Mouse (Mus musculus) ES-Bruce4 (cell line): ENCODE data around the gene Wdr59. TPM values are rescaled to one million over a fixed set of nuclear protein-coding genes. Genes with fewer than 3 reads are reported as not detected.

Experiments used
- H3K27ac ChIP-seq: 2 replicates; pipeline ENCODE4 v1.5.1; 2012; ENCODE audit warnings: low read length, inconsistent platforms; ENCODE audit not compliant: insufficient read depth
- H3K27me3 ChIP-seq: 2 replicates; pipeline ENCODE4 v1.6.1; 2012; ENCODE audit warnings: mild to moderate bottlenecking, low read length, inconsistent platforms; ENCODE audit not compliant: control insufficient read depth, poor library complexity, insufficient read depth, severe bottlenecking
- H3K36me3 ChIP-seq: 2 replicates; pipeline ENCODE4 v1.6.1; 2012; ENCODE audit warnings: inconsistent platforms, mild to moderate bottlenecking, low read length, moderate library complexity; ENCODE audit not compliant: control insufficient read depth, poor library complexity, insufficient read depth, severe bottlenecking
- H3K4me1 ChIP-seq: one replicate; pipeline ENCODE4 v1.8.1; 2011; ENCODE audit warnings: low read length; ENCODE audit not compliant: control insufficient read depth, insufficient read depth
- H3K4me3 ChIP-seq: 2 replicates; pipeline ENCODE4 v1.5.1; 2011; ENCODE audit warnings: low read depth, mild to moderate bottlenecking, low read length
- H3K9ac ChIP-seq: 2 replicates; pipeline ENCODE4 v1.6.1; 2012; ENCODE audit warnings: low read depth, mild to moderate bottlenecking, inconsistent platforms; ENCODE audit not compliant: poor library complexity, severe bottlenecking
- H3K9me3 ChIP-seq: replicated peaks from 2 replicates; pipeline ENCODE4 v1.6.1; 2012; ENCODE audit warnings: mild to moderate bottlenecking, low read length, inconsistent platforms; ENCODE audit not compliant: control insufficient read depth, poor library complexity, insufficient read depth, severe bottlenecking
- CTCF ChIP-seq: IDR thresholded peaks from one replicate; pipeline ENCODE4 v1.8.1; 2011; ENCODE audit warnings: low read depth, low read length
- EP300 ChIP-seq: IDR thresholded peaks from 2 replicates; pipeline ENCODE4 v1.6.1; 2011; ENCODE audit warnings: low read depth, low read length; ENCODE audit not compliant: insufficient read depth
- POLR2A ChIP-seq: IDR thresholded peaks from one replicate; pipeline ENCODE4 v1.8.1; 2011; ENCODE audit warnings: low read length; ENCODE audit not compliant: insufficient read depth
- polyA plus RNA-seq: library from polyadenylated mRNA; stranded (reverse); fragments of >200 nt; gene quantifications from 2 replicates; pipeline ENCODE4 v1.2.4, GENCODE M21; 2011; ENCODE audit warnings: low read depth; ENCODE audit not compliant: missing spikeins, insufficient read depth, insufficient read length

The Wdr59 gene
- polyA plus RNA-seq, 1 experiment, result 16.8 TPM

- TF ChIP-seq POLR2A, result no peak
- no peak overlapping the region for H3K4me3 ChIP-seq
Measured at GRCm38 (mm10) chr8:111543712-111544380, 22.0 kb upstream of the Wdr59 start.

GRCm38 (mm10) chr8:111539422-111540076 lies 17.7 kb upstream of the Wdr59 start:
- Histone ChIP-seq H3K4me1 (peaks cover 11% of the 10 kb centered on the region), H3K27me3 (0 out of 2 replicates have a peak, but pooled peaks cover 2% of the 10 kb centered on the region), H3K4me3 (no peak overlapping the region), H3K36me3 (0 out of 2 replicates have a peak, but pooled peaks cover 5% of the 10 kb centered on the region), H3K9me3 (no peaks in the 10 kb centered on the region), H3K9ac (peak overlapping the region; percentile 27), H3K27ac (peak overlapping the region; percentile 56)
- TF ChIP-seq POLR2A (no peak), CTCF (no peak)

More at GRCm38 (mm10) chr8:111543712-111544380, 22.0 kb upstream of the Wdr59 start:
- Histone ChIP-seq H3K27ac (peak overlapping the region; percentile 55), H3K9me3 (no peaks in the 10 kb centered on the region), H3K4me1 (peaks cover 18% of the 10 kb centered on the region), H3K36me3 (0 out of 2 replicates have a peak, but pooled peaks cover 5% of the 10 kb centered on the region), H3K9ac (no peak overlapping the region), H3K27me3 (no peaks in the 10 kb centered on the region)

GRCm38 (mm10) chr8:111538194-111538593 lies 16.3 kb upstream of the Wdr59 start:
- Histone ChIP-seq H3K36me3 (0 out of 2 replicates have a peak, but pooled peaks cover 5% of the 10 kb centered on the region), H3K4me1 (peaks cover 11% of the 10 kb centered on the region), H3K9ac (peak overlapping the region; percentile 100), H3K9me3 (no peaks in the 10 kb centered on the region), H3K4me3 (peak overlapping the region; percentile 76), H3K27ac (no peak overlapping the region), H3K27me3 (0 out of 2 replicates have a peak, but pooled peaks cover 2% of the 10 kb centered on the region)
- no peak for TF ChIP-seq EP300
- no peak for TF ChIP-seq POLR2A
- TF ChIP-seq CTCF, result no peak

GRCm38 (mm10) chr8:111537765-111538158 lies 15.9 kb upstream of the Wdr59 start:
- H3K9ac ChIP-seq, result peak overlapping the region; percentile 100
- H3K4me3 ChIP-seq, result peak overlapping the region; percentile 76
- H3K27me3 ChIP-seq, result 0 out of 2 replicates have a peak, but pooled peaks cover 2% of the 10 kb centered on the region
- peaks cover 11% of the 10 kb centered on the region for H3K4me1 ChIP-seq
- TF ChIP-seq EP300 (no peak), CTCF (no peak), POLR2A (no peak)
- 0 out of 2 replicates have a peak, but pooled peaks cover 5% of the 10 kb centered on the region for H3K36me3 ChIP-seq
- no peak overlapping the region for H3K27ac ChIP-seq
- H3K9me3 ChIP-seq, result no peaks in the 10 kb centered on the region

GRCm38 (mm10) chr8:111536978-111537764 lies 15.3 kb upstream of the Wdr59 start:
- peak overlapping the region; percentile 76 for H3K4me3 ChIP-seq
- H3K27me3 ChIP-seq, result 0 out of 2 replicates have a peak, but pooled peaks cover 2% of the 10 kb centered on the region
- H3K9me3 ChIP-seq, result no peaks in the 10 kb centered on the region
- TF ChIP-seq EP300 (no peak), POLR2A (no peak)
- H3K9ac ChIP-seq, result peak overlapping the region; percentile 100
- H3K36me3 ChIP-seq, result 0 out of 2 replicates have a peak, but pooled peaks cover 5% of the 10 kb centered on the region
- H3K27ac ChIP-seq, result peak overlapping the region; percentile 47; the same call in 1 of the 2 replicates
- H3K4me1 ChIP-seq, result peaks cover 9% of the 10 kb centered on the region
